Mouse (Mus musculus) layer of hippocampus, postnatal 25 days (tissue): ENCODE measurements at regions not wholly inside any gene's neighbourhood (a gene's known extent, or its start where the extent isn't known, plus 50 kb on each side); places are given as distances from the start of the nearest gene placed in this dataset.

Experiments used
- DNase-seq, 2 experiments: peaks; one replicate each; pipeline ENCODE4 v3.0.0; 2022; ENCODE audit warnings: mixed read lengths in 2 of 2, low spot score in 1 of 2; ENCODE audit errors: extremely low spot score in 1 of 2

GRCm38 (mm10) chr2:179054441-179054840, 387.8 kb upstream of the Cdh4 start:
- no peak for DNase-seq

- no peak for DNase-seq
Observed at GRCm38 (mm10) chr2:179064616-179065015, 377.6 kb upstream of the Cdh4 start.

- no peak for DNase-seq
Observed at GRCm38 (mm10) chr2:179069520-179069919, 372.7 kb upstream of the Cdh4 start.

- peak in 1 of 2 experiments; percentile 59 for DNase-seq
Observed at GRCm38 (mm10) chr2:179070346-179070745, 371.9 kb upstream of the Cdh4 start.

- DNase-seq: no peak
Observed at GRCm38 (mm10) chr2:179080462-179081274, 361.6 kb upstream of the Cdh4 start.

- no peak for DNase-seq
Observed at GRCm38 (mm10) chr2:179086915-179087314, 355.3 kb upstream of the Cdh4 start.

- DNase-seq: no peak
Observed at GRCm38 (mm10) chr2:179091480-179091879, 350.8 kb upstream of the Cdh4 start.

- no peak for DNase-seq
Observed at GRCm38 (mm10) chr2:179093996-179094395, 348.2 kb upstream of the Cdh4 start.

GRCm38 (mm10) chr2:179095981-179096380, 346.2 kb upstream of the Cdh4 start:
- DNase-seq: no peak

GRCm38 (mm10) chr2:179096861-179097260, 345.4 kb upstream of the Cdh4 start:
- DNase-seq: no peak

- DNase-seq: no peak
Observed at GRCm38 (mm10) chr2:179099783-179100182, 342.4 kb upstream of the Cdh4 start.

- DNase-seq: no peak
Observed at GRCm38 (mm10) chr2:179103114-179103513, 339.1 kb upstream of the Cdh4 start.

GRCm38 (mm10) chr2:179112951-179113350, 329.3 kb upstream of the Cdh4 start:
- no peak for DNase-seq

GRCm38 (mm10) chr2:179128018-179128417, 314.2 kb upstream of the Cdh4 start:
- DNase-seq: no peak

- no peak for DNase-seq
Observed at GRCm38 (mm10) chr2:179128432-179128831, 313.8 kb upstream of the Cdh4 start.

GRCm38 (mm10) chr2:179131004-179131403, 311.2 kb upstream of the Cdh4 start:
- DNase-seq: no peak

GRCm38 (mm10) chr2:179142313-179142712, 299.9 kb upstream of the Cdh4 start:
- DNase-seq: no peak

GRCm38 (mm10) chr2:179145726-179146125, 296.5 kb upstream of the Cdh4 start:
- DNase-seq: no peak

GRCm38 (mm10) chr2:179146274-179146673, 296.0 kb upstream of the Cdh4 start:
- DNase-seq: no peak

GRCm38 (mm10) chr2:179148194-179148593, 294.0 kb upstream of the Cdh4 start:
- no peak for DNase-seq

GRCm38 (mm10) chr2:179148667-179149066, 293.6 kb upstream of the Cdh4 start:
- DNase-seq: no peak

- DNase-seq: no peak
Observed at GRCm38 (mm10) chr2:179158881-179159280, 283.4 kb upstream of the Cdh4 start.
